Mouse (Mus musculus) mouse trophoblast stem cell (cell line): Measurements from ENCODE around the gene Olfr918.

Experiments
- in situ Hi-C, 2 experiments: fragments of 300-500 bp; cut with MseI, MboI; formaldehyde crosslinking; loops; 2 replicates in 1 of 2; 3 replicates in 1 of 2; pipeline ENCODE4 v1.15.1; 2025

The Olfr918 gene

DNA sequence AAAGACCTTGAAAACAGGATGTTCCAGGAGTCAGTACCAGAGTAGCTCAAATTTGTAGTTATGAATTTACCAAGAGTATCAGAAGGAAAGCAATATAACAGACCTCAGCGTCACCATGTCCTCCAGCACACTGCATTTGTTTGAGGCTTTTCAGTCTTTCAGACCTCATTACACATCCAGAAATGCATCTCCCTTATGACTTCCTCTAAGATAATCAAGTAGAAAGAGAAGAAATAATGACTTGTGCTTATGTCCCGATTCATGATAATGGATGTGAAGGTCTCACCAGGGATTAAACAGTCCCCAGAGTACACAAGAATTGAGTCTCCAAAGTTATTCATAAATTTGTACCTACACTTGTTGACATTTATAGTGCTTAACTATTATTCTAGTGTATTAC lies at the start of gene Olfr918:
TSS of gene Olfr918 (minus strand) at position 101 of the 400 bp plus-strand sequence.
- in situ Hi-C loops: no loop called here

GRCm38 (mm10) chr9:38724044-38724443 lies 49.6 kb upstream of the Olfr918 start:
- in situ Hi-C loops: no loop called here

- in situ Hi-C loops: no loop called here
Measured at GRCm38 (mm10) chr9:38718927-38719441, 44.6 kb upstream of the Olfr918 start.

- in situ Hi-C loops: no loop called here
Measured at GRCm38 (mm10) chr9:38718102-38718501, 43.7 kb upstream of the Olfr918 start, which contains the start of gene Vwa5a. Gene Vwa5a, plus strand, starts transcription at chr9:38718268.

DNA sequence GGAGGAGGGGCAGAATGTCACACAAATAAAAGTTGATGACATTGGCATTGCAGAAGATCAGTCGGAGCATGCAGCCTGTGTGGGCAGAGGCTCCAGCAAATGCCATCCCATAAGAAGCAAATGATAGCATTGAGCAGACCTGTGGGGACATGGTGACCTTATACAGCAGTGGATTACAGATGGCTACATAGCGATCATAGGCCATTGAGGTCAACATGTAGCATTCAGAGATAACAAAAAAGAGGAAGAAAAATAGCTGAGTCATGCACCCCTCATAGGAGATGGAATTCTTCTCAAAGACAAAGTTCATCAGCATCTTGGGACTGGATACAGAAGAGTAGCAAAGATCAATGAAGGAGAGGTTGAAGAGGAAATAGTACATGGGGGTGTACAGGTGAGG lies 1.5 kb downstream of the Olfr918 start:
- in situ Hi-C loops: no loop called here

DNA sequence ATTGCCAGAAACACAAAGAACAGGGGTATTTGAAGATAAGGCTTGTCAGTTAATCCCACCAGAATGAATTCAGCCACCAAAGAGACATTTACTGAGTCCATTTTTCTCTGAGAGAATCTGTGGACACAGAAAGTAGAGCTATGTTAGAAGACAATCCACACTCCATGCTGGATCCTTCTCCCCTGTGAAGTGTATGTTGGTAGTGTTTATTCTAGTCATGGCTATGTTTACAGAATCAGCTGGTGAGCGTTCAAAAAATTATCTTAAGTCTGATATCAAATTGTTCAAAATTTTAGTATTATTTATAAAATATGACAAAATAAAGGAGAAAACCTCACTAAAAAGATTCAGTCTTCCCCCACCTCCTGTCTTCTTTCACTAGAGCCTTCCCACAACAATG lies 8.7 kb downstream of the Olfr918 start, which contains the start of gene Olfr917:
TSS of gene Olfr917 (minus strand) at position 101 of the 400 bp plus-strand sequence.
- in situ Hi-C loops: no loop called here

DNA sequence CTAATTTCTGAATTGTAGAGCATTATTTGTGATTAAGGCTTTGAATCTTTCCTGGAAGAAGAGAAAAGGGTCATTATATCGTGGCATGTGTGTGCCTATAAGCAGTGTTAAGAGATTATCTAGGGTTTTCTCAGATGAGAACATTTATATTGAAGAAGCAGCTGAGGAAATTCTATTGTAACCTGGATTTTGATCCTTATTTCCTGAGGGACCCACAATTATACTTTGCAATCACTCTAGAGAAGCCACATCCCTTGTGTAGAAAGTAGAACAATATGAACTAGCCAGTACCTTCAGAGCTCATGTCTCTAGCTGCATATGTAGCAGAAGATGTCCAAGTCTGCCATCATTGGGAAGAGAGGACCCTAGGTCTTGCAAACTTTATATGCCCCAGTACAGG lies 14.6 kb downstream of the Olfr918 start, which contains the start of gene Olfr916:
TSS of gene Olfr916 (minus strand) at position 101 of the 400 bp plus-strand sequence.
- in situ Hi-C loops: no loop called here

DNA sequence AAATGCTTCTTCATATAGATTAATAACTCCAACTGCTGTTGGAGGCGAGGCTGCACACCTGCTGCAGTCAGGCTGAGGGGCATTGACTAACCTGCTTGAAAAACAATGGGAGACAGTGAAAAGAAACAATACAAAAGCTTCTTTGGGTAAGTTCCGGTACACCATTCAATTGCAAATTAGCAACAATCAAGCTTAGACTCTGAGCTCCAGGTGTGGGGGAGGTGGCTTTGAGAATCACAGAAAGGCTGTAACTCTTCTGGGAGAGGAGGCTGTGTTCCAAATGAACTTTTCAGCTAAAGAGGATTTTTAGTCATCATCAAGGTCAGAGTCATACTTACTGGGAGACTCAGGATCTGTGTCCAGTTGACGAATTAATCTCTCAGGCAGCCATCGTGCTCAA lies 42.0 kb downstream of the Olfr918 start:
- in situ Hi-C loops: no loop called here
